Mouse (Mus musculus): ENCODE data around the gene Dars.

GRCm38 (mm10) chr1:128441129-128441473, 23.9 kb upstream of the Dars start:
- TF ChIP-seq EP300 (IDR thresholded peaks at IDR 0.05; ENCODE audit: low read depth): no peak
- TF ChIP-seq CTCF (IDR thresholded peaks at IDR 0.05; ENCODE audit: low read depth): no peak
